Mouse (Mus musculus): ENCODE results near the gene Zzz3.

DNA sequence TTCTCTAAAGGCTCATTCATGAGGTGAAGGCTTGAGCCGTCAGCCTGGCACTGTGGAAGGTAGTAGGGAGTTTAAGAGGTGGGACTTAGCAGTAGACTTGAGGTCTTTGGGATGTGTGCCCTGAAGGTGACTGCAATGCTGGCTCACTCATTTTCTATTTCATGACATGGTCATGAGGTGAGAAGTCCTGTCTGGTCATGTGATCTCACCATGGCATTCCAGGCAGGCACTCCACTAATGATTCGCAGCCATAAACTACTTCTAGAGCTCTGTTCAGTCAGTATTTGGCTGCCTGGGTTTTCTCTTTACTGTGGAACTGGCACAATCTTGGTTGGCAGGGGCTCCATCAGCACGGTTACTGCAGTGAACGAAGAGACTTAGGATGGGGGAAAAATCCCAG lies 93.7 kb downstream of the Zzz3 start:
- TF ChIP-seq CTCF (IDR thresholded peaks at IDR 0.05; ENCODE audit: borderline replicate concordance, control insufficient read depth, extremely low read depth, insufficient read depth, low read length, poor library complexity) (no peak), POLR2A (IDR thresholded peaks at IDR 0.05; ENCODE audit: control insufficient read depth, extremely low read depth, insufficient read depth, low read length, poor library complexity) (no peak)
